Mouse (Mus musculus) kidney, postnatal 10 days (tissue): Measurements from ENCODE around the gene Fstl1.

Experiments
- DNase-seq: peaks from one replicate; pipeline ENCODE4 v3.0.0; 2021; ENCODE audit warnings: mixed read lengths

Fstl1 gene

DNA sequence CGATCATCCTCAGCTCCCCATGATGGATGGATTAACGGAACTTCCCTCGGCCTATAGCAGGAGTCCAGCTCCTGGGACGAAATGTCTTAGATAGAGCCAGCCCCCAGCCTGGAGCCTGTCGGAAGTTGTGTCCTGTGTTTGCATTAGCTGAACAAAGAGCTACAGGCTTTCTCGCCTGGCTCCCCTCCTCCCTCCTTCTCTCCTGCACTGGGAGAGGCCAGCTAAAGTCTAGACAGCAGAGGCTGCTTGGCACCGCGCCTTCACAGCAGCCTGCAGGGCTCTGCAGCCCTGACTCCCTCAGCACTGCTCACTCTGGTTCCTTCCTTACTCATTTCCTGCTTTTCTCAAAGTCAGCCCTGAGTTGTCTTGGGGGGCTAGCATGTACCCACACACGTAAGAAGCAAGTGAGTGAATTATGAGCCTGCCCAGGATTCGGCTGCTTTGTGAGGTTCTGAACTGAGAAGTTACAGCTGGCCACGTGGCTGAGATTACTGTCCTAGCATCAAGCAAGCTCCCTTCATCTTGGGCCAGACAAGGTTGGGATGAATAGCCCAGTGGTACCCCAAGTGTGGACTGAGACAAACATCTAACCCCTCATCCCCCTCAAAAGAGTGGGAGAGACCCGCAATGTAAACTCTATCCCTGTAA is 11.8 kb downstream of the Fstl1 start:
- peak; percentile 92 for DNase-seq

DNA sequence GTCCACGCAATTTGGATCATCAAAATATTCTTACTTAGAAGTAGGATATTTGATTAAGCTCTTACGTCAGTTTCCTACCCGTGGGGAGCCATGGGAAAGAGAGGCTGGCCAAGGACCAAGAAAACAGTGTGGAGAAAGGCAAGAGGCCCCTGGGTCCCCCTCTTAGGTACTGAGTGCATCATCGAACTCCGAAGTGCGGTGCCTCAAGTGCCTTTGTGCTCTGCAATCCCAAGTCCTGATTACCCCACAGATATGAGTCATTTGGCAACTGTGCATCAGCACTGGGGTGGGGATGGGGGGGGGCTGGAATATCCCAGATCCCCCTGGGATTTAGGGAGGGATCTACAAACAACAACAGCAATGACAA is 12.3 kb downstream of the Fstl1 start:
- DNase-seq, result no peak

DNA sequence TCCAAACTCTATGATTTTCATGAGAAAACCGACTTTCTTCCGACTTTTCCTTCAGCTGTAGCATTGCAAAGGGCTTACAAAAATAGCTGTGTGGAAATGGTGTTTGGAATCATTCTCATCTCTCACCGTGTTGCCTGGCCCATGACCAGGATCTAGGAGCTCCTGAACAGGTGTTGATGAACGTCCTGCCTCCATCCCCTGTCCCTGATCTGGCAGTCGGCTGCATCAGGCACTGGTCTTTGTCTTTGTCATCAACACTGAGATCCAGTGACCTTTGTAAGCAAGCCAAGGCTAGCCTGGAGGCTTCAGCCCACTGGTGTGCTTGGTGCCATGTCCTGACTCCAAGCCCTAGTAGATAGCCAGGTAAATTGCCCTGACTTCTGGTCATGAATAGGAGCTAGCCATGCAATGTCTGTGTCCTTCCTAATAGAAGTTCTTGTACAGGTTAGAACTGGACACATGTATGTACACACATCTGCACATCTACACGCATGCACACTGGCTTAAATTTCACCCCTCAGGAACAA is 12.8 kb downstream of the Fstl1 start:
- no peak for DNase-seq

DNA sequence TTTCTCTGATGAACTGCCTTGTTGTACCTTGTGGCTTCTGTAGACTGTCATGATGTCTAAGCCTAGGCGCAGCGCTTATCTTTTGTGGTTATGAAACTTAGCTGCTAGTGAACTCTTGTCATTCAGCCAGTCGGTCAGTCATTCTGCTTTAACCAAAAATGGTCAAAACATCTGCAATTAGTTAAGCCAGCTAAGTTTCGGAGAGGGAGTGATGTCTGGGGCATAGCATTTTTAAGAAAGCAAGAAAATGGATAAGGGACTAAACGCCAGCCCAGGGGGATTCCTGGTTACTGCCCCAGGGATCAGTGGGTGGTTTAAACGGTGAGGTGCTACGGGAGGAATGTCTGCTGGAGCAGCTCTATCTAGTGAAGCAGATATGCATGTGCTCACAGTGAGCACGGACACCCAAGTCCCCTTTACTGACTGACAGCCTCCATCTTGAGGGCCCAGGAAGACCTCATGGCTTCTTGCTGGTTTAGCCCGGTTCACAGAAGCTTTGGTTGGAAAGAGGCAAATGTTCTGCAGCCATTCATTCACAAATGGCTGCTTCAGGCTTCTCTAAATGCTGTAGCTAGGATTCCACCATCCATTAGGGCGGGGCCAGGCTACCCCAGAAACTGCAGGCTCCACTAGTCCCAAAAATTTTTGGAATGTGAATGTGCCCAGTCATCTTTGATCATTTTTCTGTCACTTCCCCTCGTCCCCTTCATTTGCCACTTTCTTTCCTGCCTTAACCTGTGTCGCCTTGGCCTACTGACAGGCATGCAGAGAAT is 13.5 kb downstream of the Fstl1 start:
- no peak for DNase-seq

DNA sequence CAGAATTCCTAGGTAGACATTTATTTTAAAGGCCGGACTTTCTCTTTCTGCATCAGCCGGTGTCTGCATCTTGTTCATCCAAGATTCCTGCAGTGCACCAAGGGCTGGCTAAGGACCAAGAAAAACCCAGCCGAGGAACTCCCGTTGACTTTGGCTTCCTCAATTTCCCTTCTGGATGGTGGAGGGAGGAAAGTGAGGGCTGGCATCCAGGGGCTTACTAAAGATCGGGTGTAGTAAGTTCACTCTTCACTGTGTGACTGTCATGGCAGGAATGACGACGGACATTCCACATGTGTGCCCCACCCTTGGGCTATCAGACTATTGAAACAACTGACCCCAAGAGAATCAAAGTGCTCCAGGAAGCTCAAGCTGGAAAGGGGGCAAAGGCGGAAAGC is 14.1 kb downstream of the Fstl1 start:
- DNase-seq, result peak; percentile 69

DNA sequence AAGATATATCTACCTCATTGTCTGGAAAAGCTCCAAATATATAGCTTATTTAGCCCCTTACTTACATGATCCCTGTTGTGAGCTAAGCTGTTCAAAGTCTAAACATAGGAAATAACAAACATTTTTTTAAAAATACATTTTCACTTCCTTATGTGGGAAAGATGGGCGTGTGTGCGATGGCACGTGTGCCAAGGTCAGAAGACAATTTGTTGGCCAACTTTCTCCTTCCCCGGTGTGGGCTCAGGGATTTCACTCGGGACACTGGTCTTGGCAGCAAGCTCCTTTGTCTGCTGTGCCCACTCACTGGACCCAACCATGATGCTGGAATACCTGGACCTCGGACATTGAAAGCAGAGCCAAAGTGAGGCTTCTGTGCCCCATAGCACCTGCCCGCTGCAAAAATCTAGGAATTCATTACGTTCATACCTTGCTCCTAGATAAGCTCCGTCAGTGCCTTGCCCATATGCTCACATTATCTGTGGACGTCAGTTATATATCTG is 19.0 kb downstream of the Fstl1 start:
- DNase-seq, result no peak

DNA sequence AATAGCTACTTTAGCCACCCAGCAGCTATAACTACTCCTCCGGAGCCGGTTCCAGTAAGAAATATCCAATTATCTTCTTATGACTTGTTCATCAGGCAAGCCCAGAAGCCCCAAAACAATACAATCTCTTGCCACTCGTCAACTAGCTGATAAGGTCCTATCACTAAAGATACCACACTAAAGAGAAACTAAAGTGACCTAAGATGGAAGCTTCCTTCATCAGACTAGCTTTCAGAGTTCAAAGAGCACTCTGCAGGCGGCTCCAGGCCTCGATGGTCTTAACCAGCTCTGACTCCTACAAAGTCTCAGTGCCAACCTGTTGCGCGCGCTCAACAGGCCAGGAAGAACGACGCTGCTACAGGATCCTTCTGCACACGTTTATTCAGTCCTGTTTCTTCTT is 19.6 kb downstream of the Fstl1 start:
- DNase-seq, result no peak

DNA sequence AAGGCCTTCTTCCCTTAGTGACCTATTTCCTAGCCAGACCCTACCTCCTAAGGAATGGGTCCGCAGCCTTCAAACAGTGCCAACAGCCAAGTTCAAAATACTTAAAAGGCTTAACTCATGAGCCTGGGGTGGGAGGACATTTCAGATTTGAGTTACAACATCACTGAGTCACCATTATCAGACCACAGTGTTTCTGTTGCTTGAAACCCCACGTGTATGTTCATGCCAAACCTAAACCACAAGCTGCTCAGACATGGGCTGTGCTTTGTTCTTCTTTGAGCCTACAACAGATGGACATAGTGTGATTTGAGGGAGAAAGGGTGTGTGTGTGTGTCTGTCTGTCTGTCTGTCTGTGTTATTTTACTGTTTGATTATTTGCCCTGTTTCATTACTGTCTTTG is 24.4 kb downstream of the Fstl1 start:
- no peak for DNase-seq

DNA sequence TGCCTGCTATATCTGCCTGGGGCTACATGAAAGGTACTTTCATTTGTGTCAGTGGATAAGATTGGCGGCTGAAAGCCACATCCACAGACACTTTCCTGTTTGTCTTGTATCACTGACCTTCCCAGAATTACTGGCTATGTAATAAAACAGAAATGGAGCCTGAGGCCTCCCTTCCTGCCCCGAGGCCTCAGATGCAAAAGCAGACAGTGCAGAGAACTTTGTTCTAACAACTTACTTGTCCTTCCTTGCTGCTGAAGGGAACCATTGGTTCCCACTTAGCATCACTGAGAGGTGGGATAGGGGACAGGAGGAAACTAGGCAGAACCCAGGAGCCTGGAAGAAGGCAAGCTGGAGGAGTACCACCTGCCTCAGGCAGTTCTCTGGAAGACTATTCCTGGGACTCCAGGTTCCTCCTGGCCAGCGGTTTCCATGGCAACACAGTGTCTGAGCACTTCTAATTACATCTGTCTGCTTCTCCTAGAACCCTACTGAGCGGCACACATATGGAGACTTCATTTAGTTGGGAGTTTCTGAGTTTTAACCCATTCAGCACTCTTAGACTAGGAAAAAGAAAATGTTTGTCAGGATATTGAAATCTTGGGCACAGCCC is 26.1 kb downstream of the Fstl1 start:
- DNase-seq, result no peak

DNA sequence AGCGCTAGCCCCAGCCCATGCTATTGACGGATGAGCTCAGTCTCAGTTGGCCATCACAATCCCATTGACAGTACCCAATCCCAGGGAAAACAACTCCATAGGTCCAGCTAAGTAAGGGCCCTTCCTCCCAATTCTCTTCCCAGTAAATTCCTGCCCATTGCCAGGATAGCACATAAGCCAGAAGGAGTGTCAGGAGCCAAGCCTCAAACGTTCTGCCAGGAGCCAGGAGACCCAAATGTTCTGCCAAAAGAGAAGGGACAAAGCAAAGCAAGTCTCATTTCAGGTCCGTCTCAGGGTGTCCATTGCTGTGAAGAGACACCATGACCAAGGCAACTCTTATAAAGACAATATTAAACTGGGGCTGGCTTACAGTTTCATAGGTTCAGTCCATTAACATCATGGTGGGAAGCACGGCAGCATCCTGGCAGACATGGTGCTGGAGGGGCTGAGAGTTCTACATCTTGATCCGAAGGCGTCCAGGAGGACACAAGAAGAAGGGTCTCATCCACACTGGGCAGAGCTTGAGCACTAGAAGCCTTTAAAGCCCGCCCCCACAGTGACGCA is 26.8 kb downstream of the Fstl1 start:
- no peak for DNase-seq

DNA sequence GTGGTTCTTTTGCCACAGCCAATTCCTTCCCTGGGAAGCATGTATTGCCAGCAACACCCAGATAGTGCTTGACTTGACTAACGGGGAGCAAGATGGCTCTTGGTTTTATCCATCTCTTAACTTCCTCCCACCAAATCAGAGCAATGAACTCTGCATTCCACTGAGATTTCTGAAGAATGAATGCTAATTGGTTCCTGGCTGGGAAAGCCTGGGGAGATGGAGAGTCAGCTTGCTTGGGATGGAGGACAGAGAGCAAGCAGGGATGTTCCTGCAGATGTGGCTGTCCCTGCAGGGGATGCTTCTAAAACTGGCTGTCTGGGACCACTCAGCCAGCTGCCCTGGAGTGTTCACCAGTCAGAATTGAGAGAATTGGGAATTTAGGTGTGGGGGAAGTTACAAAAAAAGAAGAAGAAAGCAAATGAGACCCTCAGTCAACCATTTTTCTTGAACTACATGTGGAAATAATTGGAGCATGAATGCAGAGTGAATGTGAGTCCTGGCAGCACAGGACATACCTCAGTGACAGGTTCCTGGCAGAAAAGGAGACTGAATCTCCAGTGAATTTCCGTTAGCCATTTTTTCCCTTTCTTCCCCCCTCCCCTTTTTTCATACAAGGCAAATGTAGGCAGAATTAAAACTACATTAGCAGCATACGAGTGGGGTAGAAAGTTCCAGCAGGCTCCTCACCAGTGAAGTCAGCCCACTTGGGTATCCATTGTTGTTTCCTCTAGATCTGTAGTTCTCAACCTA is 29.2 kb downstream of the Fstl1 start:
- no peak for DNase-seq

DNA sequence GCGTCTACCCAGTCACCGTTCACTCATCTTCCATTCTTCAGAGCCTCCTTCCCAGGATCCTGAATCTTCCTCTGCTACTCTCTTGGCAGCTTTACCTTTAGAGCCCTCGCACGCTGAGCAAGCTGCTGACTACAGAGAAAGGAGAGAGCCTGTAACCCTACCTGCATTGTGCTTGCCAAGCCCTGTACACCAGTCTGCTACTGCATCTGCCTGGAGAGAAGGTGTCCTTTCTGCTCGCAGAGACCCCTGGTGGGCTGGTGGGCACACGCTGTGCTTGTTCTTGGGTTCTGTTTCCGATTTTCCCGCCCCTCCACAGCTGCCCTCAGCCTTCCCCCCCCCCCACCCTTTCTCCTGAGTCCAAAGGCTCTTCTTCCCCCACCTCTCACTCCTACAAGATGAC is 30.6 kb downstream of the Fstl1 start:
- DNase-seq, result no peak

DNA sequence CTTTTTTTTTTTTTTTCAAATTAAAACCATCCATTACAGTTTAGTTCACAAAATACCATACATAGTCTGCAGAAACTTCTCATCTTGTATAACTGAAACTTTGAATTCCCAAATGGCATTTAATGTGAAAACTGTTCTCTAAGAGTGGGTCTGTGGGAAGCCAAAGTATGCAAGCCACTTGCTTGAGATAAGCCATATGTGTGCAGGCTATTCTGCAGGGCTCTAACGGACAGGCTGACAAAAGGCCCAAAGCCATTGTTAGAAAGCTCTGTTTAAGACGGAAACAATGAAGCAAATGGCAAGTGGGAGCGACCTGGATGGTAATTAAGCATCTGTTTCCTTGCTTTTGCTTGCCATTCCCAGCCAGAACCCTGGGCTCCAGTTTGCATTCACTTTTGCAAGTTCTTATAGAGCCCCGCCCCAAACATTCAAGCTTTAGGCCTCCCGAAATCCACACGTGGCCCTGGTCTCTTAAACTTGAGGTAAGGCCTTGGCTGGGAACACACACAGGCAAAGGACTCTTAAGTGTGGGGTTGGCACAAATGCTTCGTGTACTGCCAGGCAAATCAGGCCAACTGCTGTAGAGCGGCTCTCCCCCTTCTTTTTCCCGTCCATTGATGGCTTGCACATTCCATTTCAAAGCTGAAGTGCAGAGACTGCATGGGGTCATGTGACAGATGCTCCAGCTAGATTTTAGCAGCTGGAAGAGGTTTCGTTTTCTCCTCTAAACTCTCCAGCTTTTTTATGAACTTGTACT is 32.4 kb downstream of the Fstl1 start:
- DNase-seq, result peak; percentile 58

DNA sequence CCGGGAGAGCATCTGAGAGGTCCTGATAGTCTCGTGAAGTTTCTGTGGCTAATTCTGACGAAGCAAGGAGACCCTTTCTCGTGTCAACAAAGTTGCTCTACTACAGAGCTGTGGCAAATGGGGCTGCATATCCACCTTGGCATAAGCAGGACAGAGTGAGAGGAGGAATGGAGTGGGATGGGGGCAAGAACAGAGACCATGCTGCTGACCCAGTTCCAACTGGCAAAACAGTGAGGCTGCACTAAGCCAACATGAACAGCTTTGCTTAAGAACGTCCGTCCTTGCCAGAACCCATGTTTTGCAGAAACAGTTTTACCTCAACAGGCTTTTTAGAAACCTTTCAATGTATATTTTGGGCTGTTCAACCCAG is 32.9 kb downstream of the Fstl1 start:
- DNase-seq, result no peak

DNA sequence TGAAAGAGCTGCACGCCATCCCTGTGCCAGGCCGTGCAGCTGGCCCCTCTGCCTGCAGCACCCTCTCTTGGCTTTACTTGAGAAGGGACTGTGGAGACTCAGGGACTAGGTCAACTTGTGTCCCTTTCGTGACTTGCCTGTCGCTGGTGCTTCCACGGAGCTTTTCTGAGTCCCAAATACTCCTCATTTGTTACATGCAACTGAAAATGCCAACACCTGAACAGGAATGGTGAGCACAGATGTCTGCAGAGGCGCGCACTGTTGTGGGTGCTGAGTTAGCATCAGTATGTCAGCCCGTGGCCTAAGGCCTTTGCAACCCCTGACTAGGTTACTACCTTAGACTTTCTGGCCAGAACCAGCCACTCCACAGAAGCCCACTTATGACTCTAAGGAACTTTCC is 35.2 kb downstream of the Fstl1 start:
- DNase-seq, result no peak

DNA sequence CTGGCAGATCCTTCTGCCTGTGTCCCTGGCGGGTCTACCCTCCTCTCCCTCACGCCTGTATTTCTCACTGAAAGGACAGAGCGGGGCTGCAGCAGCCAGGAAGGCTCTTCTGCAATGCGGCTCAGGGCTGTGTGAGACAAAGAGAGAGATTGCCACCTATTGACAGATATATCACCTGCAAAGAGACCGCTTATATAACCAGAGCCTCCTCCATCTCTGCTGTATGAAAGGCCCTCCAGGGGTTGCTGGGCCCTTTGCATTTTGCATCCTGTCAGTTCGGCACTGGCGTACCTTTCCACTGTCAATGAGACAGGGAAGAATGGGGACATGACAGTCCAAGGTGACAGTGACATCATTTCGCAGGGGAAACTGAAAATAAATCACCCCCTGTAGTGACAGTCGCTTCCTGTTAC is 35.8 kb downstream of the Fstl1 start:
- peak; percentile 58 for DNase-seq

DNA sequence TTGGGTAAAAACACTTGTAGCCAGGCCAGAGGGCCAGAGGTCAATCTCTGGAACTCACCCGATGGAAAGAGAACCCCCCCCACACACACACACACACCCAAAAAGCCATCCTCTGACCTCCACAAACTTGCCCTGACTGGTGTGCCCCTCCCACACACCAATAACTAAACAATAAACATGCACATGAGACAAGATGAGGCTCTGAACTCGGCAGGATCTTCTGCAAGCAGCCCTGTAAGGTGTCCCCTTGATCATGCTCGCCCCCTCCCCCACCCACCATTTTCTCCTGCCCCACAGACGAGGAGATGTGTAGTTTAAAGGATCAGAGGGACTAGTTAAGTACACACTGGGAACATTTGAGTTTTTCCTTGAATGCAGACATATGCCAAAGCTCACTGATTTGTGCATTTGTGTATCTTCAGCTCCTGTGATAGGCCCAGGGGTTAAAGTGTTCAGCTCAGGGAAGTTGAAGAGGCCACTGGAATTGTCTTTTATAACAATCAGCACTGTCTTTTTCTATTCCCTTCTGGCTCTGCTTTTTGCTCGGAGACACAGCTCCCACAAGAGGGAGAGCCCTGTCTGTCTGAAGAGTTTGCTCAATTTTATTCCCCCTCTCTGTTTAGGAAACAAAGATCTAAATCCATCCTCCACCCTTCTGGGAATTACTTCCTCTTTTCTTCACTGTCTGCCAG is 37.2 kb downstream of the Fstl1 start:
- DNase-seq, result no peak

DNA sequence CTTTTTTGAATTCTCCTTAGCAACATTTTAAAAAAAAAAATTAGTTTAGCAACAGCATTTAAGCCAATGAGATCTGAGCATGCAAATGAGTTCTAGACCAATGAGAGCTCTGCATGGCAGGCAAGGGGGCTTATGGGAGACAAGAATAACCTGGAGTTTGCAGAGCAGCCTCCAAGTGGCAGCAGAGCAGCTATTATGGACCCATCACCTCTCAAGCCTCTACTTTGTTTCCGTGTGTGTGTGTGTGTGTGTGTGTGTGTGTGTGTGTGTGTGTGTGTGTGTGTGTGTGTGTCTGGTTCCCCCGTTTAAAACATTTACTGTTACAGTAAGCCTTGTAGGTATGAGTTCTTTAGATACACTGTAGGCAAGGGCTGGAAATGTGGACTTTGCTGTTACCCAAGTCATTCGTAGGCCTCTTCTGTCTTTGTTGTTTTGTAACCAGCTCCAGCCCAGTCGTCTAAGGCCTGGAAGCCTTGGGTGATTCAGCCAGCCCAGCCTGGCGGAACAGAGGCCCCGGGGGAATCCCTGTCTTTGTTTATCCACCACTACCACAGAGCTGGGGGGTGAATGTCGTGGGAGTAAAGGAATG is 37.8 kb downstream of the Fstl1 start:
- DNase-seq, result peak; percentile 87

DNA sequence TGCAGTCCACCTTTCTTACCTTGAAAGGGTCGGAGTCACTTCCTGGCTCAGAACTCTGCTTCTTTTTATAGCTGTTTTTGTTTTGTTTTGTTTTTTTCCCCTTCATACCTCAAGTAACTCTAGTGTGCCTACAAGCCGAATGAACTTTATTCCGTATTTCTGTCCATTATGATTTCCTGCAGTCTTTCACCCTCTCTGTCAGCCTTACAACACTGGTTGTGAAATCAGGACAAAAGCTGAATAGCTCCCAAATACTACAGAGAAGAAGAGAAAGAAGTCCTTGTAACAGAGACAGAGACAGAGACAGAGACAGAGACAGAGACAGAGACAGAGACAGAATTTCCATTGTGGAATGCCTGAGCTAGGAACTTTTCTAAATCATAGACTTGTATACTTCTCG is 41.3 kb downstream of the Fstl1 start:
- no peak for DNase-seq

DNA sequence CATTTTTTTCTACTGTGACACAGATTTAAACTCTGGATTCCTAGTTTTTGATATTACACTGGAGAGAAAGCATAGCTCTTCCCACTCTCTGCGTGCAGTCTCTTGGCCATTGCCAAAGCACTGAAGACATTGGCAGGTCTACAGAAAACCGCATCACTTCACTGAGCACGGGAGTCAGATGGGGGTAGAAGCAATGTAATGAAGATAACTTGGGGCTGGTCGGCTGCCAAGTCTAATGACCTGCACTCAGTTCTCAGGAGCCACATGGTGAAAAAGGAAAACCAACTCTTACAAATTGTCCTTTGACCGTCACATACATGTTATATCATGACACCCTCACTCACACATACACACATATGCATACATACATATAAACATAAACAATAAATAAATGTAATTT is 47.3 kb downstream of the Fstl1 start:
- peak; percentile 63 for DNase-seq
